Mouse (Mus musculus) G1E (cell line): ENCODE data around the gene Mrpl43. TPM values are rescaled to one million over a fixed set of nuclear protein-coding genes. Genes with fewer than 3 reads are reported as not detected.

Experiments used
- ATAC-seq: 2 replicates; pipeline ENCODE4 v1.8.0; 2016; ENCODE audit warnings: mild to moderate bottlenecking; ENCODE audit not compliant: insufficient number of reproducible peaks, poor library complexity, low FRiP score, severe bottlenecking; ENCODE audit errors: extremely low read depth
- DNase-seq: peaks from one replicate; pipeline ENCODE4 v3.0.0; 2012; ENCODE audit warnings: low spot score
- H3K27me3 ChIP-seq: 2 replicates; pipeline ENCODE4 v1.6.1; 2012; ENCODE audit warnings: mild to moderate bottlenecking, low read length, inconsistent platforms; ENCODE audit not compliant: insufficient read depth
- H3K36me3 ChIP-seq: replicated peaks from 2 replicates; pipeline ENCODE3; 2012; ENCODE audit warnings: mild to moderate bottlenecking, inconsistent platforms
- H3K4me1 ChIP-seq: 2 replicates; pipeline ENCODE4 v1.6.1; 2012; ENCODE audit warnings: low read depth, low read length, inconsistent platforms, mixed read lengths; ENCODE audit not compliant: insufficient read depth
- H3K4me3 ChIP-seq: 2 replicates; pipeline ENCODE4 v1.5.1; 2012; ENCODE audit warnings: low read depth, mild to moderate bottlenecking, inconsistent platforms, low read length, moderate library complexity, mixed read lengths
- H3K9me3 ChIP-seq: replicated peaks from 2 replicates; pipeline ENCODE4 v1.6.1; 2012; ENCODE audit warnings: inconsistent platforms
- CTCF ChIP-seq: IDR thresholded peaks from 2 replicates; pipeline ENCODE4 v1.5.1; 2012; ENCODE audit warnings: low read depth, low read length, inconsistent platforms, mixed read lengths
- GATA1 ChIP-seq: IDR thresholded peaks from 2 replicates; pipeline ENCODE4 v1.6.1; 2012; ENCODE audit warnings: borderline replicate concordance, low read length, inconsistent platforms, mixed read lengths
- GATA2 ChIP-seq: IDR thresholded peaks from 2 replicates; pipeline ENCODE4 v1.6.1; 2012; ENCODE audit warnings: low read depth, low read length, inconsistent platforms, borderline replicate concordance
- POLR2AphosphoS5 ChIP-seq: IDR thresholded peaks from 2 replicates; pipeline ENCODE4 v1.6.1; 2012; ENCODE audit warnings: low read depth, low read length, inconsistent platforms; ENCODE audit not compliant: insufficient replicate concordance
- TAL1 ChIP-seq: conservative IDR thresholded peaks from 2 replicates; pipeline ENCODE4 v1.6.1; 2012; ENCODE audit warnings: low read depth, low read length, inconsistent platforms, mixed read lengths
- polyA plus RNA-seq: library from polyadenylated mRNA; stranded (reverse); fragments of >175 nt; gene quantifications from 2 replicates; pipeline ENCODE4 v1.2.3, GENCODE M21; 2012
- total RNA-seq, 2 experiments: library from RNA; stranded (forward) in 1 of 2; stranded (reverse) in 1 of 2; fragments of 200-1000 nt in 1 of 2; fragments of >200 nt in 1 of 2; fragmentation: Nextera tagmentation in 1 of 2; gene quantifications; 2 replicates each; pipeline ENCODE4 v1.2.3; 2014 to 2017

The Mrpl43 gene
- total and polyA plus RNA-seq, 3 experiments, result 39.7 to 94.7 (median 41.8) TPM

- peaks cover 35% of the 10 kb centered on the region for H3K36me3 ChIP-seq
- peaks cover 76% of the 10 kb centered on the region for H3K4me1 ChIP-seq
- H3K4me3 ChIP-seq, result peak overlapping the region; percentile 76
- no peaks in the 10 kb centered on the region for H3K27me3 ChIP-seq
- TF ChIP-seq GATA2 (no peak), TAL1 (no peak), GATA1 (no peak), CTCF (no peak), POLR2AphosphoS5 (no peak)
- no peak for ATAC-seq
- DNase-seq, result peak; percentile 72
- no peaks in the 10 kb centered on the region for H3K9me3 ChIP-seq
These were observed 10.3 kb upstream of the Mrpl43 start for GRCm38 (mm10) chr19:45016341-45017215.

- no peaks in the 10 kb centered on the region for H3K27me3 ChIP-seq
- H3K36me3 ChIP-seq, result peaks cover 35% of the 10 kb centered on the region
- H3K9me3 ChIP-seq, result no peaks in the 10 kb centered on the region
- peak overlapping the region; percentile 76 for H3K4me3 ChIP-seq
- ATAC-seq (0 out of 2 replicates have a peak, but pooled peaks have one; percentile 5), DNase-seq (peak; percentile 61)
- TF ChIP-seq GATA2, result no peak
- no peak for TF ChIP-seq GATA1
- no peak for TF ChIP-seq TAL1
- TF ChIP-seq CTCF, result no peak
- TF ChIP-seq POLR2AphosphoS5, result no peak
- peaks cover 68% of the 10 kb centered on the region for H3K4me1 ChIP-seq
These were observed 9.5 kb upstream of the Mrpl43 start for GRCm38 (mm10) chr19:45015518-45016281.

GRCm38 (mm10) chr19:45014981-45015402 lies 8.8 kb upstream of the Mrpl43 start:
- peaks cover 35% of the 10 kb centered on the region for H3K36me3 ChIP-seq
- no peaks in the 10 kb centered on the region for H3K27me3 ChIP-seq
- peaks cover 64% of the 10 kb centered on the region for H3K4me1 ChIP-seq
- DNase-seq (no peak), ATAC-seq (no peak)
- peak overlapping the region; percentile 76 for H3K4me3 ChIP-seq
- no peaks in the 10 kb centered on the region for H3K9me3 ChIP-seq
- TF ChIP-seq POLR2AphosphoS5, result no peak
- no peak for TF ChIP-seq TAL1
- TF ChIP-seq CTCF, result no peak
- no peak for TF ChIP-seq GATA2
- TF ChIP-seq GATA1, result no peak

GRCm38 (mm10) chr19:45014335-45014971 lies 8.2 kb upstream of the Mrpl43 start, which contains the start of gene Lzts2:
Gene Lzts2 (plus strand): TSS chr19:45014414.
- TF ChIP-seq GATA1 (no peak), POLR2AphosphoS5 (no peak), CTCF (no peak), TAL1 (no peak), GATA2 (no peak)
- ATAC-seq (no peak), DNase-seq (peak; percentile 43)
- H3K27me3 ChIP-seq, result no peaks in the 10 kb centered on the region
- peaks cover 63% of the 10 kb centered on the region for H3K4me1 ChIP-seq
- H3K9me3 ChIP-seq, result no peaks in the 10 kb centered on the region
- H3K36me3 ChIP-seq, result peaks cover 38% of the 10 kb centered on the region
- H3K4me3 ChIP-seq, result peak within 1 kb of the TSS; percentile 76

GRCm38 (mm10) chr19:45013581-45014225 lies 7.5 kb upstream of the Mrpl43 start:
- ATAC-seq (no peak), DNase-seq (no peak)
- Histone ChIP-seq H3K36me3 (peaks cover 44% of the 10 kb centered on the region), H3K4me1 (peaks cover 61% of the 10 kb centered on the region), H3K27me3 (no peaks in the 10 kb centered on the region), H3K4me3 (peak overlapping the region; percentile 76; the same call in 1 of the 2 replicates), H3K9me3 (no peaks in the 10 kb centered on the region)
- TF ChIP-seq CTCF, result no peak
- no peak for TF ChIP-seq TAL1
- no peak for TF ChIP-seq GATA1
- no peak for TF ChIP-seq POLR2AphosphoS5
- no peak for TF ChIP-seq GATA2
